Mouse (Mus musculus) embryonic facial prominence, embryonic 13.5 days (tissue): Measurements from ENCODE around the gene Slc22a23. TPM values are rescaled to one million over a fixed set of nuclear protein-coding genes. Genes with fewer than 3 reads are reported as not detected.

Experiments
- ATAC-seq: fragments of 200-750 bp; cut with Nextera tagmentation; 2 replicates; pipeline ENCODE4 v1.8.0; 2017; ENCODE audit warnings: low read depth; ENCODE audit not compliant: insufficient number of reproducible peaks, insufficient read depth, low FRiP score, low TSS enrichment
- H3K27ac ChIP-seq: fragments of 300-500 bp; sonication (generic); 2 replicates; pipeline ENCODE4 v1.5.1; 2015; ENCODE audit warnings: moderate library complexity, mild to moderate bottlenecking, inconsistent platforms
- H3K27me3 ChIP-seq: fragments of 300-500 bp; sonication (generic); 2 replicates; pipeline ENCODE4 v1.6.1; 2015; ENCODE audit warnings: mild to moderate bottlenecking, inconsistent platforms
- H3K36me3 ChIP-seq: fragments of 300-500 bp; sonication (generic); 2 replicates; pipeline ENCODE4 v1.6.1; 2015; ENCODE audit warnings: mild to moderate bottlenecking, inconsistent platforms
- H3K4me1 ChIP-seq: fragments of 300-500 bp; sonication (generic); 2 replicates; pipeline ENCODE4 v1.6.1; 2015; ENCODE audit warnings: inconsistent platforms
- H3K4me2 ChIP-seq: fragments of 300-500 bp; sonication (generic); 2 replicates; pipeline ENCODE4 v1.6.1; 2015; ENCODE audit warnings: moderate library complexity, mild to moderate bottlenecking, inconsistent platforms
- H3K4me3 ChIP-seq: fragments of 300-500 bp; sonication (generic); 2 replicates; pipeline ENCODE4 v1.5.1; 2015; ENCODE audit warnings: mild to moderate bottlenecking, inconsistent platforms
- H3K9ac ChIP-seq: fragments of 300-500 bp; sonication (generic); 2 replicates; pipeline ENCODE4 v1.6.1; 2015; ENCODE audit warnings: mild to moderate bottlenecking, inconsistent platforms
- H3K9me3 ChIP-seq: fragments of 300-500 bp; sonication (generic); 2 replicates; pipeline ENCODE4 v1.6.1; 2016; ENCODE audit warnings: inconsistent platforms
- WGBS: fragments of 180-500 bp; shearing (Covaris S2); methylation state at CpG from one replicate; pipeline ENCODE4 v1.1.7; 2015; ENCODE audit warnings: mixed read lengths; 5-methylcytosine and 5-hydroxymethylcytosine counted together
- polyA plus RNA-seq: library from polyadenylated mRNA; unstranded; fragments of >200 nt; fragmentation: Nextera tagmentation; extraction: Ambion mirVana; gene quantifications from 2 replicates; pipeline ENCODE4 v1.2.1, GENCODE M21; 2015

Gene Slc22a23
- polyA plus RNA-seq, 1 experiment from 2014 or later: 3.3 TPM

- no peaks in the 10 kb centered on the region for H3K36me3 ChIP-seq
- H3K4me1 ChIP-seq: no peaks in the 10 kb centered on the region; the same call in 1 of the 2 replicates
- no peaks in the 10 kb centered on the region for H3K9me3 ChIP-seq
- no peak for ATAC-seq
- no peak overlapping the region for H3K27ac ChIP-seq
- no peak overlapping the region for H3K9ac ChIP-seq
- H3K27me3 ChIP-seq: peaks cover 8% of the 10 kb centered on the region
- no peak overlapping the region for H3K4me3 ChIP-seq
- 82% methylated on average over 1 of the region's 1 CpGs for WGBS
- no peak overlapping the region for H3K4me2 ChIP-seq
Measured at GRCm38 (mm10) chr13:34336895-34337294, 8.1 kb downstream of the Slc22a23 start.

- Histone ChIP-seq H3K4me3 (no peak overlapping the region), H3K4me1 (0 out of 2 replicates have a peak, but pooled peaks cover 4% of the 10 kb centered on the region), H3K9me3 (no peaks in the 10 kb centered on the region), H3K4me2 (no peak overlapping the region), H3K36me3 (no peaks in the 10 kb centered on the region), H3K27me3 (no peaks in the 10 kb centered on the region), H3K27ac (no peak overlapping the region), H3K9ac (no peak overlapping the region)
- WGBS: 85% methylated on average over 2 of the region's 2 CpGs
- no peak for ATAC-seq
Measured at GRCm38 (mm10) chr13:34334847-34335246, 10.1 kb downstream of the Slc22a23 start.

- Histone ChIP-seq H3K4me2 (no peak overlapping the region), H3K4me3 (no peak overlapping the region), H3K9ac (no peak overlapping the region), H3K27me3 (no peaks in the 10 kb centered on the region), H3K36me3 (no peaks in the 10 kb centered on the region), H3K9me3 (no peaks in the 10 kb centered on the region), H3K4me1 (0 out of 2 replicates have a peak, but pooled peaks cover 4% of the 10 kb centered on the region), H3K27ac (no peak overlapping the region)
- ATAC-seq: no peak
- WGBS: 53% methylated on average over 7 of the region's 7 CpGs
Measured at GRCm38 (mm10) chr13:34332762-34333161, 12.2 kb downstream of the Slc22a23 start.

GRCm38 (mm10) chr13:34331399-34332186 lies 13.4 kb downstream of the Slc22a23 start:
- H3K36me3 ChIP-seq: no peaks in the 10 kb centered on the region
- 0 out of 2 replicates have a peak, but pooled peaks cover 4% of the 10 kb centered on the region for H3K4me1 ChIP-seq
- H3K9ac ChIP-seq: no peak overlapping the region
- H3K27ac ChIP-seq: no peak overlapping the region
- 85% methylated on average over 7 of the region's 7 CpGs for WGBS
- H3K27me3 ChIP-seq: no peaks in the 10 kb centered on the region
- no peaks in the 10 kb centered on the region for H3K9me3 ChIP-seq
- no peak overlapping the region for H3K4me2 ChIP-seq
- H3K4me3 ChIP-seq: no peak overlapping the region
- ATAC-seq: no peak

- Histone ChIP-seq H3K36me3 (no peaks in the 10 kb centered on the region), H3K4me3 (no peak overlapping the region), H3K4me1 (peaks cover 9% of the 10 kb centered on the region), H3K4me2 (no peak overlapping the region), H3K9me3 (no peaks in the 10 kb centered on the region), H3K27me3 (no peaks in the 10 kb centered on the region), H3K27ac (no peak overlapping the region), H3K9ac (no peak overlapping the region)
- 90% methylated on average over 4 of the region's 4 CpGs for WGBS
- ATAC-seq: no peak
Measured at GRCm38 (mm10) chr13:34329589-34329988, 15.4 kb downstream of the Slc22a23 start.

- Histone ChIP-seq H3K36me3 (no peaks in the 10 kb centered on the region), H3K27ac (no peak overlapping the region), H3K9me3 (no peaks in the 10 kb centered on the region), H3K4me3 (no peak overlapping the region), H3K4me2 (no peak overlapping the region), H3K9ac (no peak overlapping the region), H3K27me3 (no peaks in the 10 kb centered on the region), H3K4me1 (peaks cover 9% of the 10 kb centered on the region)
- WGBS: 92% methylated on average over 1 of the region's 1 CpGs
- ATAC-seq: no peak
Measured at GRCm38 (mm10) chr13:34326992-34327391, 18.0 kb downstream of the Slc22a23 start.

GRCm38 (mm10) chr13:34323361-34323760 lies 21.6 kb downstream of the Slc22a23 start:
- Histone ChIP-seq H3K27ac (no peak overlapping the region), H3K4me1 (peaks cover 5% of the 10 kb centered on the region), H3K9me3 (no peaks in the 10 kb centered on the region), H3K27me3 (no peaks in the 10 kb centered on the region), H3K4me2 (no peak overlapping the region), H3K9ac (no peak overlapping the region), H3K36me3 (no peaks in the 10 kb centered on the region), H3K4me3 (no peak overlapping the region)
- WGBS: 63% methylated on average over 2 of the region's 2 CpGs
- ATAC-seq: no peak

GRCm38 (mm10) chr13:34320482-34320881 lies 24.5 kb downstream of the Slc22a23 start:
- 92% methylated on average over 4 of the region's 4 CpGs for WGBS
- Histone ChIP-seq H3K27me3 (no peaks in the 10 kb centered on the region), H3K4me2 (no peak overlapping the region), H3K9ac (no peak overlapping the region), H3K27ac (no peak overlapping the region), H3K36me3 (no peaks in the 10 kb centered on the region), H3K9me3 (no peaks in the 10 kb centered on the region), H3K4me3 (no peak overlapping the region), H3K4me1 (peaks cover 5% of the 10 kb centered on the region)
- ATAC-seq: no peak

GRCm38 (mm10) chr13:34317051-34317450 lies 27.9 kb downstream of the Slc22a23 start:
- Histone ChIP-seq H3K9me3 (no peaks in the 10 kb centered on the region), H3K27me3 (no peaks in the 10 kb centered on the region), H3K4me1 (0 out of 2 replicates have a peak, but pooled peaks cover 3% of the 10 kb centered on the region), H3K4me2 (no peak overlapping the region), H3K36me3 (no peaks in the 10 kb centered on the region), H3K9ac (no peak overlapping the region), H3K4me3 (no peak overlapping the region), H3K27ac (no peak overlapping the region)
- WGBS: 86% methylated on average over 4 of the region's 4 CpGs
- ATAC-seq: no peak

GRCm38 (mm10) chr13:34316511-34316910 lies 28.5 kb downstream of the Slc22a23 start:
- H3K27me3 ChIP-seq: no peaks in the 10 kb centered on the region
- 0 out of 2 replicates have a peak, but pooled peaks cover 3% of the 10 kb centered on the region for H3K4me1 ChIP-seq
- H3K4me3 ChIP-seq: no peak overlapping the region
- H3K36me3 ChIP-seq: no peaks in the 10 kb centered on the region
- H3K4me2 ChIP-seq: no peak overlapping the region
- H3K9me3 ChIP-seq: no peaks in the 10 kb centered on the region
- no peak overlapping the region for H3K27ac ChIP-seq
- 91% methylated on average over 6 of the region's 6 CpGs for WGBS
- no peak for ATAC-seq
- no peak overlapping the region for H3K9ac ChIP-seq

- H3K36me3 ChIP-seq: no peaks in the 10 kb centered on the region
- no peak overlapping the region for H3K4me3 ChIP-seq
- no peaks in the 10 kb centered on the region for H3K27me3 ChIP-seq
- 72% methylated on average over 4 of the region's 4 CpGs for WGBS
- H3K4me2 ChIP-seq: no peak overlapping the region
- H3K4me1 ChIP-seq: 0 out of 2 replicates have a peak, but pooled peaks cover 3% of the 10 kb centered on the region
- no peak overlapping the region for H3K9ac ChIP-seq
- H3K9me3 ChIP-seq: no peaks in the 10 kb centered on the region
- ATAC-seq: no peak
- H3K27ac ChIP-seq: no peak overlapping the region
Measured at GRCm38 (mm10) chr13:34313033-34313491, 31.9 kb downstream of the Slc22a23 start.

- no peak for ATAC-seq
- H3K9me3 ChIP-seq: no peaks in the 10 kb centered on the region
- H3K4me2 ChIP-seq: no peak overlapping the region
- H3K27me3 ChIP-seq: no peaks in the 10 kb centered on the region
- no peak overlapping the region for H3K9ac ChIP-seq
- no peak overlapping the region for H3K27ac ChIP-seq
- H3K36me3 ChIP-seq: no peaks in the 10 kb centered on the region
- WGBS: 85% methylated on average over 2 of the region's 2 CpGs
- no peak overlapping the region for H3K4me3 ChIP-seq
- 0 out of 2 replicates have a peak, but pooled peaks cover 3% of the 10 kb centered on the region for H3K4me1 ChIP-seq
Measured at GRCm38 (mm10) chr13:34312346-34313002, 32.5 kb downstream of the Slc22a23 start.
